Mouse (Mus musculus) G1E (cell line): ENCODE measurements around the gene Gm11037.

Source experiments
- CTCF ChIP-seq: IDR thresholded peaks from 2 replicates; pipeline ENCODE4 v1.5.1; 2012; ENCODE audit warnings: low read depth, low read length, inconsistent platforms, mixed read lengths
- GATA1 ChIP-seq: IDR thresholded peaks from 2 replicates; pipeline ENCODE4 v1.6.1; 2012; ENCODE audit warnings: borderline replicate concordance, low read length, inconsistent platforms, mixed read lengths

DNA sequence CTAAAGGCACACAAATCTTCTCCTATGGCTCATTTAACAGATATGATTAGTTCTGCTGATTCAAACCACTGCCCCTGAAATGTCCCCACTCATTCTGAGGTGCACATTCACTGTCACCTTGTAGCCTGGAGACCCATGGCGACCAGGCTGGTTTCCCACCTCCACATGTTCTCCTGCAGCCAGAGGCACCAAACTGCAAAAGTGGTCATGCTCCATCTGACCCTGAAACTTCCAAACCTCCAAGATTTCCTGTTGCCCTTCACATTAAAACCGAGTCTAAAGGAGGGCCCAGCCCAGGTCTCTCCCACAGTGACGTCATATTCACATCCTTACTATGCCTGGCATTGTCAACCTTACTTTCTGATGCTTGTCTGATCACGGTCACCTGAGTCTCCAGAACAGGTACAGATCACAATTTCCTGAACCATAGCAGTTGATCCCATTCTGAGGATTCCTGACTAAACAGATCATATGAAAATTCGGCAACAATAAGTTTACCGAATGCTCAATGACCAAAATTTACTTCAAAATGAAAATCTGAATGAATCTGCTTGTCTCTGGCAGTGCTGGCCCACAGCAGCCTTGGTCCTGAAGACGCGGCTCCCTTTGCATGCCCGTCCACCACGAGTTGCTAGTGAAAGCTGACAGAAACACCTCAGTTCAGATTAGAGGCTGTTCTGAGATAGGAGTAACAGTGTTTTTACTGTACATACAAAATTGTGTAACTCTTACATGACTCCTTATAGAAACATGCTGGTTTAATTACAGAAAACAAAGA lies 997 bp upstream of the Gm11037 start:
- TF ChIP-seq GATA1 (no peak), CTCF (no peak)
